Mouse (Mus musculus) lung, postnatal 0 days (tissue): ENCODE measurements around the gene Mon2. TPM values are rescaled to one million over a fixed set of nuclear protein-coding genes. Genes with fewer than 3 reads are reported as not detected.

Experiments
- ATAC-seq: fragments of 200-750 bp; cut with Nextera tagmentation; 2 replicates; pipeline ENCODE4 v1.8.0; 2017; ENCODE audit warnings: moderate library complexity
- DNase-seq: peaks from one replicate; pipeline ENCODE4 v3.0.0-alpha.2; 2016; ENCODE audit warnings: low spot score
- H3K27ac ChIP-seq: fragments of 300-500 bp; sonication (generic); 2 replicates; pipeline ENCODE4 v1.5.1; 2014; ENCODE audit warnings: antibody characterized with exemption, mild to moderate bottlenecking, low read length, mixed read lengths
- H3K27me3 ChIP-seq: fragments of 300-500 bp; sonication (generic); replicated peaks from 2 replicates; pipeline ENCODE4 v1.6.1; 2014; ENCODE audit warnings: low read length, mixed read lengths; ENCODE audit not compliant: insufficient read depth
- H3K36me3 ChIP-seq: fragments of 300-500 bp; sonication (generic); 2 replicates; pipeline ENCODE4 v1.6.1; 2014; ENCODE audit warnings: low read length, mixed read lengths; ENCODE audit not compliant: insufficient read depth
- H3K4me1 ChIP-seq: fragments of 300-500 bp; sonication (generic); 2 replicates; pipeline ENCODE4 v1.6.1; 2014; ENCODE audit warnings: antibody characterized with exemption, low read depth, low read length, mixed read lengths; ENCODE audit not compliant: insufficient read depth
- H3K4me2 ChIP-seq: fragments of 300-500 bp; sonication (generic); replicated peaks from 2 replicates; pipeline ENCODE4 v1.6.1; 2014; ENCODE audit warnings: low read depth, mild to moderate bottlenecking, low read length, moderate library complexity, mixed read lengths
- H3K4me3 ChIP-seq: fragments of 300-500 bp; sonication (generic); 2 replicates; pipeline ENCODE4 v1.5.1; 2014; ENCODE audit warnings: low read depth, low read length
- H3K9ac ChIP-seq: fragments of 300-500 bp; sonication (generic); replicated peaks from 2 replicates; pipeline ENCODE4 v1.6.1; 2014; ENCODE audit warnings: low read depth, mild to moderate bottlenecking
- H3K9me3 ChIP-seq: fragments of 300-500 bp; sonication (generic); 2 replicates; pipeline ENCODE4 v1.6.1; 2016; ENCODE audit warnings: low read length, mixed read lengths
- CTCF ChIP-seq: IDR thresholded peaks from 2 replicates; pipeline ENCODE4 v1.5.1; 2016; ENCODE audit warnings: antibody characterized with exemption, mild to moderate bottlenecking
- EP300 ChIP-seq: IDR thresholded peaks from 2 replicates; pipeline ENCODE4 v1.6.1; 2016; ENCODE audit warnings: antibody characterized with exemption, mild to moderate bottlenecking, control low read depth
- WGBS: fragments of 180-500 bp; shearing (Covaris S2); extraction: QIAGEN DNeasy Blood & Tissue Kit; methylation state at CpG from one replicate; pipeline ENCODE4 v1.1.7; 2014; 5-methylcytosine and 5-hydroxymethylcytosine counted together
- polyA plus RNA-seq: library from polyadenylated mRNA; unstranded; fragments of >200 nt; fragmentation: Nextera tagmentation; extraction: Ambion mirVana; gene quantifications from 2 replicates; pipeline ENCODE4 v1.2.1, GENCODE M21; 2015

Mon2 gene
- polyA plus RNA-seq, 1 experiment from 2014 or later, result 26.4 TPM

- Histone ChIP-seq H3K4me3 (no peak overlapping the region), H3K4me2 (no peak overlapping the region), H3K27ac (no peak overlapping the region), H3K27me3 (no peaks in the 10 kb centered on the region), H3K4me1 (no peaks in the 10 kb centered on the region), H3K9ac (no peak overlapping the region), H3K9me3 (no peaks in the 10 kb centered on the region), H3K36me3 (peaks cover 9% of the 10 kb centered on the region)
- TF ChIP-seq EP300 (no peak), CTCF (no peak)
- 56% methylated on average over 11 of the region's 11 CpGs for WGBS
- DNase-seq (peak; percentile 77), ATAC-seq (peak; percentile 89)
Observed at GRCm38 (mm10) chr10:123110548-123110947, 34.2 kb upstream of the Mon2 start.

GRCm38 (mm10) chr10:123108527-123108926, 32.2 kb upstream of the Mon2 start:
- no peak overlapping the region for H3K9ac ChIP-seq
- no peak for ATAC-seq
- no peaks in the 10 kb centered on the region for H3K9me3 ChIP-seq
- no peak overlapping the region for H3K27ac ChIP-seq
- no peaks in the 10 kb centered on the region for H3K27me3 ChIP-seq
- no peaks in the 10 kb centered on the region for H3K4me1 ChIP-seq
- H3K4me2 ChIP-seq, result no peak overlapping the region
- WGBS, result 78% methylated on average over 1 of the region's 1 CpGs
- DNase-seq, result no peak
- TF ChIP-seq EP300 (no peak), CTCF (no peak)
- H3K4me3 ChIP-seq, result no peak overlapping the region
- H3K36me3 ChIP-seq, result no peaks in the 10 kb centered on the region

GRCm38 (mm10) chr10:123108121-123108520, 31.8 kb upstream of the Mon2 start:
- H3K9ac ChIP-seq, result no peak overlapping the region
- H3K9me3 ChIP-seq, result no peaks in the 10 kb centered on the region
- H3K27ac ChIP-seq, result no peak overlapping the region
- H3K36me3 ChIP-seq, result no peaks in the 10 kb centered on the region
- TF ChIP-seq CTCF, result no peak
- no peak for TF ChIP-seq EP300
- H3K27me3 ChIP-seq, result no peaks in the 10 kb centered on the region
- ATAC-seq, result no peak
- H3K4me3 ChIP-seq, result no peak overlapping the region
- no peak for DNase-seq
- H3K4me1 ChIP-seq, result no peaks in the 10 kb centered on the region
- H3K4me2 ChIP-seq, result no peak overlapping the region
- WGBS, result 65% methylated on average over 5 of the region's 5 CpGs

GRCm38 (mm10) chr10:123101303-123101702, 25.0 kb upstream of the Mon2 start:
- H3K9me3 ChIP-seq, result no peaks in the 10 kb centered on the region
- DNase-seq, result no peak
- no peak overlapping the region for H3K9ac ChIP-seq
- no peak overlapping the region for H3K4me3 ChIP-seq
- H3K4me1 ChIP-seq, result no peaks in the 10 kb centered on the region
- WGBS, result 17% methylated on average over 1 of the region's 1 CpGs
- TF ChIP-seq CTCF (no peak), EP300 (no peak)
- H3K27ac ChIP-seq, result no peak overlapping the region
- H3K4me2 ChIP-seq, result no peak overlapping the region
- ATAC-seq, result no peak
- H3K36me3 ChIP-seq, result no peaks in the 10 kb centered on the region
- no peaks in the 10 kb centered on the region for H3K27me3 ChIP-seq

GRCm38 (mm10) chr10:123100584-123100983, 24.3 kb upstream of the Mon2 start:
- TF ChIP-seq CTCF, result no peak
- no peak for TF ChIP-seq EP300
- Histone ChIP-seq H3K36me3 (no peaks in the 10 kb centered on the region), H3K4me3 (no peak overlapping the region), H3K4me2 (no peak overlapping the region), H3K9ac (no peak overlapping the region), H3K27me3 (no peaks in the 10 kb centered on the region), H3K27ac (no peak overlapping the region), H3K9me3 (no peaks in the 10 kb centered on the region), H3K4me1 (no peaks in the 10 kb centered on the region)
- WGBS, result 52% methylated on average over 2 of the region's 2 CpGs
- ATAC-seq (no peak), DNase-seq (no peak)

GRCm38 (mm10) chr10:123094504-123094903, 18.2 kb upstream of the Mon2 start:
- H3K27ac ChIP-seq, result no peak overlapping the region
- H3K4me3 ChIP-seq, result no peak overlapping the region
- DNase-seq (no peak), ATAC-seq (no peak)
- TF ChIP-seq EP300 (no peak), CTCF (no peak)
- 82% methylated on average over 7 of the region's 7 CpGs for WGBS
- H3K27me3 ChIP-seq, result no peaks in the 10 kb centered on the region
- H3K9ac ChIP-seq, result no peak overlapping the region
- H3K9me3 ChIP-seq, result no peaks in the 10 kb centered on the region
- no peaks in the 10 kb centered on the region for H3K36me3 ChIP-seq
- no peak overlapping the region for H3K4me2 ChIP-seq
- H3K4me1 ChIP-seq, result no peaks in the 10 kb centered on the region

- H3K27ac ChIP-seq, result no peak overlapping the region
- DNase-seq (no peak), ATAC-seq (no peak)
- H3K4me2 ChIP-seq, result no peak overlapping the region
- no peaks in the 10 kb centered on the region for H3K9me3 ChIP-seq
- no peak overlapping the region for H3K9ac ChIP-seq
- no peaks in the 10 kb centered on the region for H3K27me3 ChIP-seq
- no peaks in the 10 kb centered on the region for H3K4me1 ChIP-seq
- H3K4me3 ChIP-seq, result no peak overlapping the region
- TF ChIP-seq EP300 (no peak), CTCF (no peak)
- 58% methylated on average over 3 of the region's 3 CpGs for whole genome bisulfite sequencing
- no peaks in the 10 kb centered on the region for H3K36me3 ChIP-seq
Observed at GRCm38 (mm10) chr10:123092577-123092976, 16.3 kb upstream of the Mon2 start.
